Mouse (Mus musculus): ENCODE measurements around the gene Ears2.

Ears2 gene

GRCm38 (mm10) chr7:122066945-122067516 lies at the start of gene Ears2, which contains the start of gene Ubfd1:
TSS of gene Ears2 (minus strand) at chr7:122067263.
TSS of gene Ubfd1 (plus strand) at chr7:122067175.
- peak; percentile 97 for DNase-seq (ENCODE audit: low read depth)

- no peak for DNase-seq (ENCODE audit: low read depth)
Measured at GRCm38 (mm10) chr7:122108206-122108605, 41.1 kb upstream of the Ears2 start.

GRCm38 (mm10) chr7:122101747-122102244 lies 34.7 kb upstream of the Ears2 start, which contains the start of gene Ndufab1:
TSS of gene Ndufab1 (minus strand) at chr7:122101886.
- peak; percentile 92 for DNase-seq (ENCODE audit: low read depth)

GRCm38 (mm10) chr7:122101014-122101746 lies 34.1 kb upstream of the Ears2 start:
- peak; percentile 53 for DNase-seq (ENCODE audit: low read depth)

GRCm38 (mm10) chr7:122099222-122099621 lies 32.2 kb upstream of the Ears2 start:
- peak; percentile 83 for DNase-seq (ENCODE audit: low read depth)

GRCm38 (mm10) chr7:122098009-122098408 lies 30.9 kb upstream of the Ears2 start:
- DNase-seq (ENCODE audit: low read depth): no peak

GRCm38 (mm10) chr7:122094564-122095330 lies 27.7 kb upstream of the Ears2 start:
- DNase-seq (ENCODE audit: low read depth): peak; percentile 38

- peak; percentile 27 for DNase-seq (ENCODE audit: low read depth)
Measured at GRCm38 (mm10) chr7:122087195-122087982, 20.3 kb upstream of the Ears2 start.

- no peak for DNase-seq (ENCODE audit: low read depth)
Measured at GRCm38 (mm10) chr7:122081071-122081470, 14.0 kb upstream of the Ears2 start.

- DNase-seq (ENCODE audit: low read depth): no peak
Measured at GRCm38 (mm10) chr7:122079798-122080554, 12.9 kb upstream of the Ears2 start.

- no peak for DNase-seq (ENCODE audit: low read depth)
Measured at GRCm38 (mm10) chr7:122074374-122074773, 7.3 kb upstream of the Ears2 start.

- DNase-seq (ENCODE audit: low read depth): peak; percentile 47
Measured at GRCm38 (mm10) chr7:122067517-122068381, 686 bp upstream of the Ears2 start.

GRCm38 (mm10) chr7:122066102-122066944 lies 740 bp downstream of the Ears2 start:
- DNase-seq (ENCODE audit: low read depth): no peak

GRCm38 (mm10) chr7:122065656-122066055 lies 1.4 kb downstream of the Ears2 start:
- DNase-seq (ENCODE audit: low read depth): no peak

GRCm38 (mm10) chr7:122056633-122057032 lies 10.4 kb downstream of the Ears2 start:
- no peak for DNase-seq (ENCODE audit: low read depth)

GRCm38 (mm10) chr7:122050834-122051233 lies 16.2 kb downstream of the Ears2 start:
- DNase-seq (ENCODE audit: low read depth): no peak

- no peak for DNase-seq (ENCODE audit: low read depth)
Measured at GRCm38 (mm10) chr7:122048191-122048590, 18.9 kb downstream of the Ears2 start.

- no peak for DNase-seq (ENCODE audit: low read depth)
Measured at GRCm38 (mm10) chr7:122046813-122047212, 20.2 kb downstream of the Ears2 start.

GRCm38 (mm10) chr7:122045711-122046110 lies 21.4 kb downstream of the Ears2 start:
- DNase-seq (ENCODE audit: low read depth): no peak
